In the genomic region with DNA sequence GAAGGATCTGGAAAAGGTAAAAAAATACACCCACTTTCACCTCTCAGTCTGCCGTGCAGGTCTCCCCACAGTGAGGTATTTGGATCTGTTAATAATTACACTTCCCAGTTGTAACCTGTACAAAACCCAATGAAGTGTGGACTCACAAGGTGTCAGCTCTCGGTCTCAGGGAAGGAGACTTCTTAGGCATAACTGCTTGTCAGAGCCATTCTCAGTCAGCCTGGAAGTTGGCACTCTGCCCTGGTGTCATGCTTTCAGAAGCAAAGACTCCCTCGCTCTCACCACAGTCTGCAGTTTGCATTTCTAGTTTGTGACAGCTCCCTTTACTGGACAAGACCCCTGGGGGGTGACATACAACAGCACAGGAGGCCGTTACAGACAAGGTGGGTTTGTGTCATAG, we compare ENCODE assay signal across 7 mouse cellular contexts. TPM values are rescaled to one million over a fixed set of nuclear protein-coding genes. Genes with fewer than 3 reads are reported as not detected.
DNase-seq lines count a peak whose midpoint lies in the region; ATAC-seq and TF ChIP-seq lines count a peak whose summit lies in the region.

No protein-coding gene starts in this region.

- H3K27me3 ChIP-seq in neural tube, embryonic 14.5 days (ENCODE audit: control insufficient read depth, insufficient read depth, low read length): no peaks in the 10 kb centered on the region
- no peaks in the 10 kb centered on the region for H3K27me3 ChIP-seq in neural tube, embryonic 15.5 days (replicated peaks)
- H3K27me3 ChIP-seq in hindbrain, embryonic 16.5 days (replicated peaks; ENCODE audit: control insufficient read depth, insufficient read depth, low read length): no peaks in the 10 kb centered on the region
- no peaks in the 10 kb centered on the region for H3K27me3 ChIP-seq in lung, postnatal 0 days (replicated peaks; ENCODE audit: insufficient read depth, low read length)

- no peak overlapping the region for H3K27ac ChIP-seq in neural tube, embryonic 14.5 days (ENCODE audit: low read depth, low read length)
- H3K27ac ChIP-seq in neural tube, embryonic 15.5 days (replicated peaks): no peak overlapping the region
- no peak overlapping the region for H3K27ac ChIP-seq in hindbrain, embryonic 16.5 days (ENCODE audit: low read depth, low read length)
- H3K27ac ChIP-seq in lung, postnatal 0 days (ENCODE audit: low read length): peak overlapping the region; percentile 84

- no peak overlapping the region for H3K4me2 ChIP-seq in neural tube, embryonic 14.5 days (ENCODE audit: low read depth, low read length)
- H3K4me2 ChIP-seq in neural tube, embryonic 15.5 days: no peak overlapping the region
- H3K4me2 ChIP-seq in hindbrain, embryonic 16.5 days (ENCODE audit: low read length): no peak overlapping the region
- no peak overlapping the region for H3K4me2 ChIP-seq in lung, postnatal 0 days (replicated peaks; ENCODE audit: low read depth, low read length)

- no peak overlapping the region for H3K9ac ChIP-seq in neural tube, embryonic 14.5 days (replicated peaks; ENCODE audit: low read depth, low read length)
- no peak overlapping the region for H3K9ac ChIP-seq in neural tube, embryonic 15.5 days (replicated peaks)
- H3K9ac ChIP-seq in hindbrain, embryonic 16.5 days (ENCODE audit: low read depth, low read length): no peak overlapping the region
- no peak overlapping the region for H3K9ac ChIP-seq in lung, postnatal 0 days (replicated peaks; ENCODE audit: low read depth)

- no peak for TF ChIP-seq EP300 in lung, postnatal 0 days (IDR thresholded peaks at IDR 0.05)

- no peaks in the 10 kb centered on the region for H3K36me3 ChIP-seq in neural tube, embryonic 14.5 days (ENCODE audit: control insufficient read depth, insufficient read depth, low read length)
- H3K36me3 ChIP-seq in neural tube, embryonic 15.5 days: no peaks in the 10 kb centered on the region
- no peaks in the 10 kb centered on the region for H3K36me3 ChIP-seq in hindbrain, embryonic 16.5 days (ENCODE audit: control insufficient read depth, insufficient read depth, low read length)
- H3K36me3 ChIP-seq in lung, postnatal 0 days (ENCODE audit: insufficient read depth, low read length): no peaks in the 10 kb centered on the region

- H3K9me3 ChIP-seq in neural tube, embryonic 14.5 days (ENCODE audit: control insufficient read depth, low read length): no peaks in the 10 kb centered on the region
- no peaks in the 10 kb centered on the region for H3K9me3 ChIP-seq in neural tube, embryonic 15.5 days (replicated peaks)
- H3K9me3 ChIP-seq in hindbrain, embryonic 16.5 days (ENCODE audit: control insufficient read depth, low read length): no peaks in the 10 kb centered on the region
- H3K9me3 ChIP-seq in lung, postnatal 0 days (ENCODE audit: low read length): no peaks in the 10 kb centered on the region

- peak; percentile 63 to 65 for DNase-seq in cerebellum, postnatal 36 days
- DNase-seq in lung, postnatal 0 days (ENCODE audit: low spot score): peak; percentile 80
- no peak for DNase-seq in thymus, postnatal 10 days (ENCODE audit: low spot score in 2 of 2)

- WGBS in neural tube, embryonic 14.5 days: 59% methylated on average over 4 of the region's 4 CpGs
- WGBS in neural tube, embryonic 15.5 days: 48% methylated on average over 4 of the region's 4 CpGs
- 31% methylated on average over 4 of the region's 4 CpGs for WGBS in hindbrain, embryonic 16.5 days
- WGBS in lung, postnatal 0 days: 21% methylated on average over 4 of the region's 4 CpGs

- 0 out of 2 replicates have a peak, but pooled peaks have one; percentile 26 for ATAC-seq in neural tube, embryonic 14.5 days (ENCODE audit: low read depth)
- ATAC-seq in neural tube, embryonic 15.5 days (ENCODE audit: low FRiP score): no peak
- ATAC-seq in hindbrain, embryonic 16.5 days: peak; percentile 40
- ATAC-seq in lung, postnatal 0 days: peak; percentile 21
- ATAC-seq in megakaryocyte-erythroid progenitor cell, adult 5-6 weeks (replicated peaks; ENCODE audit: low FRiP score, low TSS enrichment, poor library complexity, severe bottlenecking): no peak

- no peaks in the 10 kb centered on the region for H3K4me1 ChIP-seq in neural tube, embryonic 14.5 days (ENCODE audit: control insufficient read depth, insufficient read depth, low read length)
- H3K4me1 ChIP-seq in neural tube, embryonic 15.5 days: peaks cover 26% of the 10 kb centered on the region
- peaks cover 5% of the 10 kb centered on the region for H3K4me1 ChIP-seq in hindbrain, embryonic 16.5 days (ENCODE audit: control insufficient read depth, insufficient read depth, low read depth, low read length)
- H3K4me1 ChIP-seq in lung, postnatal 0 days (ENCODE audit: insufficient read depth, low read depth, low read length): peaks cover 42% of the 10 kb centered on the region

- no peak for TF ChIP-seq CTCF in lung, postnatal 0 days (IDR thresholded peaks at IDR 0.05)

- no peak overlapping the region for H3K4me3 ChIP-seq in neural tube, embryonic 14.5 days (ENCODE audit: low read depth, low read length)
- H3K4me3 ChIP-seq in neural tube, embryonic 15.5 days (replicated peaks): no peak overlapping the region
- no peak overlapping the region for H3K4me3 ChIP-seq in hindbrain, embryonic 16.5 days (ENCODE audit: low read length)
- no peak overlapping the region for H3K4me3 ChIP-seq in lung, postnatal 0 days (ENCODE audit: low read depth, low read length)

RNA-seq across cellular contexts. Expression of a gene that starts 15.5 kb away (rescaled TPM):
- 130 and 139 TPM in 2 replicates for polyA plus RNA-seq in neural tube, embryonic 14.5 days (2014; fragmentation: Nextera tagmentation; extraction: Ambion mirVana)
- polyA plus RNA-seq in neural tube, embryonic 15.5 days (2015; fragmentation: Nextera tagmentation; extraction: Ambion mirVana): 90.4 and 124 TPM in 2 replicates
- 78.5 and 92.3 TPM in 2 replicates for polyA plus RNA-seq in hindbrain, embryonic 16.5 days (2015; fragmentation: Nextera tagmentation; extraction: Ambion mirVana)
- polyA plus RNA-seq in lung, postnatal 0 days (2015; fragmentation: Nextera tagmentation; extraction: Ambion mirVana): 148 and 161 TPM in 2 replicates
- total RNA-seq in megakaryocyte-erythroid progenitor cell, adult 5-6 weeks (2014; fragmentation: Nextera tagmentation): 0.59 and 3.3 TPM in 2 replicates
- 4.8 and 10.6 TPM in 2 replicates for total RNA-seq in megakaryocyte-erythroid progenitor cell, adult 5-6 weeks (2017)

RNA-seq across cellular contexts. Expression of a gene that starts 16.8 kb away (rescaled TPM):
- 18.8 and 31.1 TPM in 2 replicates for polyA plus RNA-seq in neural tube, embryonic 14.5 days (2014; fragmentation: Nextera tagmentation; extraction: Ambion mirVana)
- polyA plus RNA-seq in neural tube, embryonic 15.5 days (2015; fragmentation: Nextera tagmentation; extraction: Ambion mirVana): 15.4 and 20.3 TPM in 2 replicates
- 14.9 and 16.8 TPM in 2 replicates for polyA plus RNA-seq in hindbrain, embryonic 16.5 days (2015; fragmentation: Nextera tagmentation; extraction: Ambion mirVana)
- polyA plus RNA-seq in lung, postnatal 0 days (2015; fragmentation: Nextera tagmentation; extraction: Ambion mirVana): 3.9 and 4.4 TPM in 2 replicates
- not detected in 2 replicates for total RNA-seq in megakaryocyte-erythroid progenitor cell, adult 5-6 weeks (2014; fragmentation: Nextera tagmentation)
- not detected in 2 replicates for total RNA-seq in megakaryocyte-erythroid progenitor cell, adult 5-6 weeks (2017)

Comparison
In these comparisons a context has a peak if more than half of its experiments do, and no peak if none do; other contexts are left out.
1. ATAC-seq: peak in neural tube, embryonic 14.5 days (single experiment), hindbrain, embryonic 16.5 days (single experiment) and lung, postnatal 0 days (single experiment); none in neural tube, embryonic 15.5 days (single experiment) and megakaryocyte-erythroid progenitor cell, adult 5-6 weeks (single experiment).
2. DNase-seq: peak in cerebellum, postnatal 36 days (2 of 2) and lung, postnatal 0 days (single experiment); none in thymus, postnatal 10 days (0 of 2).